Mouse (Mus musculus): Measurements from ENCODE around the gene Grap2.

DNA sequence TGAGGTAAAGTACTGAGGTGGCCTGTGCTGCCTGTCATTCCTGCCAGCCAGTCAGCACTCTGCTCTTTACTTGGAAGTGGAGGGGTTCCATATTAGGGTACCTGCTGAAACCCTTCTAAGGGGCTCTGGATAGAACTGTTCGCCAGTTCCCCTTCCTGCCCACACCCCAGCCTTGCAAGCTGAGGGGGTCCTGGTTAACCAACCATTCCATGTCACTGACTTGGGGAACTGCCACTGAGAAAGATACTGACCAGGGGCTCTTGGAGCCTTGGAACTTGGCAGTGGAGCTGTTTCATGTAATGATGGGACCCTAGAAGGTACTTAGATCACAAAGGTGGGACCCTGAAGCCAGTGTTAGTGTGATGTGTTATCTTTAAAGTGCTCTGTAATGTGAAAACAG, 2.2 kb upstream of the Grap2 start:
- TF ChIP-seq POLR2A (IDR thresholded peaks at IDR 0.05; ENCODE audit: insufficient read length, low read depth) = no peak
- no peak for TF ChIP-seq TCF12 (IDR thresholded peaks at IDR 0.05; ENCODE audit: insufficient read depth, poor library complexity, severe bottlenecking)
- no peak for TF ChIP-seq MYOD1 (IDR thresholded peaks at IDR 0.05; ENCODE audit: control insufficient read depth in 1 of 3, insufficient read length in 2 of 3, low read depth in 2 of 3)
- TF ChIP-seq TCF3 (IDR thresholded peaks at IDR 0.05; ENCODE audit: insufficient read length, low read depth) = no peak
- TF ChIP-seq USF1 (IDR thresholded peaks at IDR 0.05; ENCODE audit: low read depth) = no peak

Measured in myocyte (in vitro differentiated cells).